Comparison of ENCODE assay signal across 17 mouse cellular contexts in the genomic region with DNA sequence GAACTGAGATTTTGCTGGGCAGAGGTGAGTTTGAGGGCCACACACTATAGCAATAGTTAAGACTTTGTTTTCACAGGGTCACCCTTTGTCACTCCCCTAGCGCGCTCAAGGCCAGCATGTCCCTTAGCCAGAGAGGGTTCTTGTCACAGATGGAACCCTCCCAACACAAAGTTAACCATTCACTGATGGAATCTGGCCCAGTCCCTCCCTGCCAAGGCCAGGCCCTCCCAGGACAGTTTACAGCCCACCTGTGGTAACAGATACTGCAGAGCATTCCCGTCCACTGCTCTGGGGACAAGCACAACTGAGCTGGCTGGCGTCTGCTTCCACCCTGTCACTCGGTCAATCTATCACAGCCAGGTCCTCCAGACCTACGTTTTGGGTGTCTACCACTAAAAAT.
A peak's percentile ranks its signal among the peaks of the same experiment; 100 is the strongest.
DNase-seq lines count a peak whose midpoint lies in the region; ATAC-seq and TF ChIP-seq lines count a peak whose summit lies in the region.
"Had no signal": no experiment of that assay in that cellular context is flagged by ENCODE, and none has a peak within 500 bp of the region (broad histone marks: within the 10 kb centered on the region; RNA-seq: fewer than 3 reads in every experiment).

No protein-coding gene starts in this region.

- no peak overlapping the region for H3K4me3 ChIP-seq in liver, postnatal 0 days (ENCODE audit: low read depth, low read length)
- H3K4me3 ChIP-seq in hindbrain, embryonic 14.5 days (replicated peaks; ENCODE audit: low read length): no peak overlapping the region
- H3K4me3 ChIP-seq: embryonic facial prominence, embryonic 13.5 days; heart, embryonic 15.5 days; limb, embryonic 12.5 days; midbrain, embryonic 13.5 days had no signal

- peak; percentile 77 for ATAC-seq in liver, postnatal 0 days
- no peak for ATAC-seq in cerebellum, adult (ENCODE audit: insufficient number of reproducible peaks, low FRiP score, low TSS enrichment)
- no peak for ATAC-seq in hindbrain, embryonic 14.5 days (ENCODE audit: low FRiP score)
- ATAC-seq: forebrain, embryonic 16.5 days; hindbrain, embryonic 16.5 days; midbrain, embryonic 13.5 days; Patski had no signal

- peak; percentile 68 for DNase-seq in adrenal gland, postnatal 14 days
- peak; percentile 68 for DNase-seq in kidney, adult 11 months
- DNase-seq in kidney, postnatal 25 days: peak; percentile 68 to 80
- DNase-seq in liver, postnatal 0 days: peak; percentile 71
- no peak for DNase-seq in urinary bladder, postnatal 10 days (ENCODE audit: low spot score)
- no peak for DNase-seq in hindbrain, embryonic 14.5 days (ENCODE audit: low spot score)
- DNase-seq: gastrocnemius, postnatal 14 days; lung, postnatal 14 days; retina, postnatal 1 day had no signal

- no peak for TF ChIP-seq CTCF in liver, postnatal 0 days (IDR thresholded peaks at IDR 0.05; ENCODE audit: low read depth)

- peaks cover 77% of the 10 kb centered on the region for H3K4me1 ChIP-seq in liver, postnatal 0 days (ENCODE audit: insufficient read depth)
- 0 out of 2 replicates have a peak, but pooled peaks cover 2% of the 10 kb centered on the region for H3K4me1 ChIP-seq in hindbrain, embryonic 14.5 days (replicated peaks; ENCODE audit: control insufficient read depth, insufficient read depth, low read length)

- 0 out of 2 replicates have a peak overlapping the region, but pooled peaks have one; percentile 5 for H3K4me2 ChIP-seq in liver, postnatal 0 days (ENCODE audit: low read depth, low read length)
- no peak overlapping the region for H3K4me2 ChIP-seq in hindbrain, embryonic 14.5 days (replicated peaks)
- H3K4me2 ChIP-seq: embryonic facial prominence, embryonic 13.5 days; heart, embryonic 15.5 days; limb, embryonic 12.5 days; midbrain, embryonic 13.5 days had no signal

- 63% methylated on average over 6 of the region's 6 CpGs for WGBS in liver, postnatal 0 days (ENCODE audit: insufficient replicate concordance)
- WGBS in hindbrain, embryonic 14.5 days: 83% methylated on average over 6 of the region's 6 CpGs

- peak overlapping the region; percentile 75 for H3K27ac ChIP-seq in liver, postnatal 0 days (ENCODE audit: low read depth)
- no peak overlapping the region for H3K27ac ChIP-seq in hindbrain, embryonic 14.5 days
- H3K27ac ChIP-seq: embryonic facial prominence, embryonic 13.5 days; heart, embryonic 15.5 days; limb, embryonic 12.5 days; midbrain, embryonic 13.5 days had no signal

- H3K36me3 ChIP-seq in liver, postnatal 0 days (replicated peaks; ENCODE audit: insufficient read depth, low read length): peaks cover 13% of the 10 kb centered on the region
- no peaks in the 10 kb centered on the region for H3K36me3 ChIP-seq in hindbrain, embryonic 14.5 days (replicated peaks; ENCODE audit: control insufficient read depth, insufficient read depth)
- H3K36me3 ChIP-seq: heart, embryonic 15.5 days; midbrain, embryonic 13.5 days had no signal

- H3K9me3 ChIP-seq in liver, postnatal 0 days (ENCODE audit: low read length): no peaks in the 10 kb centered on the region
- H3K9me3 ChIP-seq in hindbrain, embryonic 14.5 days (ENCODE audit: control insufficient read depth, low read length): 0 out of 2 replicates have a peak, but pooled peaks cover 4% of the 10 kb centered on the region
- H3K9me3 ChIP-seq: embryonic facial prominence, embryonic 13.5 days; heart, embryonic 15.5 days; limb, embryonic 12.5 days; midbrain, embryonic 13.5 days had no signal

- H3K27me3 ChIP-seq in liver, postnatal 0 days (ENCODE audit: insufficient read depth, low read length): no peaks in the 10 kb centered on the region
- H3K27me3 ChIP-seq in hindbrain, embryonic 14.5 days (ENCODE audit: control insufficient read depth, insufficient read depth, low read length): no peaks in the 10 kb centered on the region
- H3K27me3 ChIP-seq: embryonic facial prominence, embryonic 13.5 days; heart, embryonic 15.5 days; limb, embryonic 12.5 days; midbrain, embryonic 13.5 days; Patski had no signal

- no peak for TF ChIP-seq EP300 in liver, postnatal 0 days (IDR thresholded peaks at IDR 0.05; ENCODE audit: low read depth)

- H3K9ac ChIP-seq in liver, postnatal 0 days (replicated peaks): no peak overlapping the region
- H3K9ac ChIP-seq in hindbrain, embryonic 14.5 days: no peak overlapping the region
- H3K9ac ChIP-seq: embryonic facial prominence, embryonic 13.5 days; heart, embryonic 15.5 days; limb, embryonic 12.5 days; midbrain, embryonic 13.5 days had no signal

Comparison
In these comparisons a context has a peak if more than half of its experiments do, and no peak if none do; other contexts are left out.
1. DNase-seq: peak in adrenal gland, postnatal 14 days (single experiment), kidney, adult 11 months (single experiment), kidney, postnatal 25 days (2 of 2) and liver, postnatal 0 days (single experiment); none in urinary bladder, postnatal 10 days (single experiment) and hindbrain, embryonic 14.5 days (single experiment).